12 mouse cellular contexts compared by ENCODE assay signal in the genomic region with DNA sequence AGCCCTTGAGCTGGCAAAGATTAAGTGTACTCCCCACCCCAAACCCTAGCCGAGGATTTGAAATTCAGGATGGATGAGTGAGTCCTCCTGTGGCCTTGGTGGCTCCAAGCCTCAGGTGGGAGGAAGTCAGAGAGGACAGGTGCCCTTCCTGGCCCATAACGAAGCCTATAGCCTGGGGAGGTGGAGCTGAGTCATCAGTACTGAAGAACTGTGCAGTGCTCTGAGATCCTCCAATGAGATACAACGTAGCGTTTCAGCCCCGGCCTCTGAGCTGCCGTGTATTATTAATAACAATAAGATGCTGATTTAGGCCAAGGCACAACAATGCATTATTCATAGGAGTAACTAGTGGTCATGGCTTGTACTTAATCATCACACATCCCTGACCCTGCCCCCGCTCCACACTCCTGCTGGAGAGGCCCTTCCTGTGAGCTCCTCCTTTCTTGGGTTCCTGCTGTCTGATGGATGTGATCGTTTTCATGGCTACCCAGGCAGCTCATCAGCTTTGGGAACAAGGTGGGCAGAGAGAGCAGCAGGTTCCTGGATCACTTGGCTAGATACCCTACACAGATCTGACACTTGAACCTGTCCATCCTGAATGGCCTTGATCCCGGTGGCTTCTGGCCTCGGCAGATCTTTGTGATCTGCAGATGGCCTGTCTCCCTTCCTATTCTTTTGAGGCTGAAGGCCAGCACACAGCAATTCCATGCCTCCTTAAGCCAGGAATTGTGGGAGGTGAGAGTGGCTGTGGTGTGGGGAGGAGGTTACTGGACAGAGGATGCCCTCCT. TPM values are rescaled to one million over a fixed set of nuclear protein-coding genes. Genes with fewer than 3 reads are reported as not detected.
DNase-seq lines count a peak whose midpoint lies in the region; ATAC-seq and TF ChIP-seq lines count a peak whose summit lies in the region.
"Had no signal": no experiment of that assay in that cellular context is flagged by ENCODE, and none has a peak within 500 bp of the region (broad histone marks: within the 10 kb centered on the region; RNA-seq: fewer than 3 reads in every experiment).

No protein-coding gene starts in this region.

- H3K27ac ChIP-seq in left cerebral cortex, adult 2 months, result peak overlapping the region; percentile 80
- H3K27ac ChIP-seq in midbrain, embryonic 12.5 days (replicated peaks), result 0 out of 2 replicates have a peak overlapping the region, but pooled peaks have one; percentile 15

- ATAC-seq in midbrain, embryonic 12.5 days (ENCODE audit: low FRiP score, low read depth), result peak; percentile 42
- ATAC-seq: activated CD4-positive, CD25-positive, alpha-beta regulatory T cell, adult 4 months had no signal

- no peak overlapping the region for H3K4me2 ChIP-seq in midbrain, embryonic 12.5 days (replicated peaks)

- no peak for TF ChIP-seq CTCF in left cerebral cortex, adult 2 months (IDR thresholded peaks at IDR 0.05)

- 73% methylated on average over 10 of the region's 10 CpGs for WGBS in midbrain, embryonic 12.5 days

- H3K9me3 ChIP-seq in midbrain, embryonic 12.5 days, result no peaks in the 10 kb centered on the region

- DNase-seq in cerebellum, postnatal 25 days, result peak; percentile 40 to 58
- DNase-seq in cerebellum, adult 9-11 months, result no peak
- DNase-seq in left cerebral cortex, adult 2 months (ENCODE audit: extremely low spot score in 1 of 2, low spot score in 2 of 2), result no peak
- no peak for DNase-seq in left cerebral cortex, adult 11 months (ENCODE audit: low spot score)
- peak; percentile 39 for DNase-seq in retina, embryonic 14.5 days (ENCODE audit: low spot score)
- DNase-seq in urinary bladder, postnatal 14 days (ENCODE audit: low spot score), result no peak
- DNase-seq in left cerebral cortex, adult 18-20 months (ENCODE audit: low spot score in 2 of 2), result no peak
- DNase-seq: gastrocnemius, postnatal 25 days had no signal

- H3K9ac ChIP-seq in midbrain, embryonic 12.5 days (replicated peaks), result no peak overlapping the region; the same call in 1 of the 2 replicates

- intact Hi-C loops in left cerebral cortex, adult 2 months (cut with DNase I), result no loop called here

- H3K4me3 ChIP-seq in left cerebral cortex, adult 2 months, result no peak overlapping the region
- no peak overlapping the region for H3K4me3 ChIP-seq in midbrain, embryonic 12.5 days

- H3K4me1 ChIP-seq in midbrain, embryonic 12.5 days, result peaks cover 24% of the 10 kb centered on the region

- H3K36me3 ChIP-seq in midbrain, embryonic 12.5 days, result no peaks in the 10 kb centered on the region

- no peaks in the 10 kb centered on the region for H3K27me3 ChIP-seq in midbrain, embryonic 12.5 days

RNA-seq across cellular contexts. Expression of gene Syt7, which starts 14.9 kb away (rescaled TPM):
- 100 to 1,000 TPM; 326 to 329 TPM for total RNA-seq in left cerebral cortex, adult 2 months (2021)
- polyA plus RNA-seq in midbrain, embryonic 12.5 days (2016; fragmentation: Nextera tagmentation; extraction: Ambion mirVana), result 3.9 and 4.4 TPM in 2 replicates
- 100 to 1,000 TPM; 267 to 301 TPM for total RNA-seq in left cerebral cortex, adult 18-20 months (2021)
- total RNA-seq: neutrophil, adult 5-6 weeks had no signal

RNA-seq across cellular contexts. Expression of gene Lrrc10b, which starts 53.5 kb away (rescaled TPM):
- 10 to 100 TPM in 1 of 2 experiments, 1 to 10 TPM in 1; 6.9 to 15.8 TPM for total RNA-seq in left cerebral cortex, adult 2 months (2021)
- polyA plus RNA-seq in midbrain, embryonic 12.5 days (2016; fragmentation: Nextera tagmentation; extraction: Ambion mirVana), result 0.36 and 1.2 TPM in 2 replicates
- 10 to 100 TPM; 12.7 to 27.8 TPM for total RNA-seq in left cerebral cortex, adult 18-20 months (2021)
- polyA plus RNA-seq: activated CD4-positive, CD25-positive, alpha-beta regulatory T cell, adult 4 months; liver, embryonic 16.5 days had no signal

Comparison
In these comparisons a context has a peak if more than half of its experiments do, and no peak if none do; other contexts are left out.
1. DNase-seq: peak in cerebellum, postnatal 25 days (2 of 2) and retina, embryonic 14.5 days (single experiment); none in cerebellum, adult 9-11 months (single experiment), left cerebral cortex, adult 2 months (0 of 2), left cerebral cortex, adult 11 months (single experiment), urinary bladder, postnatal 14 days (single experiment) and left cerebral cortex, adult 18-20 months (0 of 2).